Mouse (Mus musculus): ENCODE measurements at regions not wholly inside any gene's neighbourhood (a gene's known extent, or its start where the extent isn't known, plus 50 kb on each side); places are given as distances from the start of the nearest gene placed in this dataset.
A peak's percentile ranks its signal among the peaks of the same experiment; 100 is the strongest.

GRCm38 (mm10) chr3:52158788-52159260, 53.9 kb upstream of the Maml3 start:
- Histone ChIP-seq H3K36me3 (ENCODE audit: control insufficient read depth, insufficient read depth) (no peaks in the 10 kb centered on the region), H3ac (ENCODE audit: control insufficient read depth, insufficient read length, low read depth) (no peak overlapping the region), H3K79me2 (ENCODE audit: control insufficient read depth, insufficient read depth) (no peaks in the 10 kb centered on the region), H3K4me3 (ENCODE audit: insufficient read depth, poor library complexity, severe bottlenecking) (no peak overlapping the region), H3K27me3 (ENCODE audit: control insufficient read depth, insufficient read depth, insufficient read length) (no peaks in the 10 kb centered on the region), H3K79me3 (ENCODE audit: low read depth) (no peaks in the 10 kb centered on the region)
- TF ChIP-seq MAX (IDR thresholded peaks at IDR 0.05) (peak; percentile 61), USF1 (IDR thresholded peaks at IDR 0.05; ENCODE audit: low read depth) (peak; percentile 76), MYOD1 (IDR thresholded peaks at IDR 0.05; ENCODE audit: control insufficient read depth, insufficient read length, low read depth) (peak; percentile 9), CTCF (IDR thresholded peaks at IDR 0.05; ENCODE audit: control insufficient read depth, insufficient read depth, insufficient read length) (no peak), FOSL1 (IDR thresholded peaks at IDR 0.05; ENCODE audit: insufficient read depth, low read length, poor library complexity, severe bottlenecking) (no peak), CEBPB (IDR thresholded peaks at IDR 0.05; ENCODE audit: low read depth) (no peak)

- no peaks in the 10 kb centered on the region for H3K79me3 ChIP-seq (ENCODE audit: low read depth)
- H3K36me3 ChIP-seq (ENCODE audit: control insufficient read depth, insufficient read depth), result no peaks in the 10 kb centered on the region
- H3K27me3 ChIP-seq (ENCODE audit: control insufficient read depth, insufficient read depth, insufficient read length), result no peaks in the 10 kb centered on the region
- H3K4me3 ChIP-seq (ENCODE audit: insufficient read depth, poor library complexity, severe bottlenecking), result no peak overlapping the region
- TF ChIP-seq MAX (IDR thresholded peaks at IDR 0.05) (no peak), MYOG (IDR thresholded peaks at IDR 0.05; ENCODE audit: control insufficient read depth, extremely low read depth, insufficient read length) (no peak), CTCF (IDR thresholded peaks at IDR 0.05; ENCODE audit: control insufficient read depth, insufficient read depth, insufficient read length) (no peak), USF1 (IDR thresholded peaks at IDR 0.05; ENCODE audit: low read depth) (no peak), MYOD1 (IDR thresholded peaks at IDR 0.05; ENCODE audit: control insufficient read depth, insufficient read length, low read depth) (no peak)
- H3K79me2 ChIP-seq (ENCODE audit: control insufficient read depth, insufficient read depth), result no peaks in the 10 kb centered on the region
- no peak overlapping the region for H3ac ChIP-seq (ENCODE audit: control insufficient read depth, insufficient read length, low read depth)
Observed at GRCm38 (mm10) chr3:52161688-52162087, 56.8 kb upstream of the Maml3 start.

GRCm38 (mm10) chr3:52163990-52164389, 59.1 kb upstream of the Maml3 start:
- H3ac ChIP-seq (ENCODE audit: control insufficient read depth, insufficient read length, low read depth), result no peak overlapping the region
- no peak overlapping the region for H3K4me3 ChIP-seq (ENCODE audit: insufficient read depth, poor library complexity, severe bottlenecking)
- H3K79me3 ChIP-seq (ENCODE audit: low read depth), result no peaks in the 10 kb centered on the region
- no peaks in the 10 kb centered on the region for H3K27me3 ChIP-seq (ENCODE audit: control insufficient read depth, insufficient read depth, insufficient read length)
- TF ChIP-seq MYOG (IDR thresholded peaks at IDR 0.05; ENCODE audit: control insufficient read depth, extremely low read depth, insufficient read length), result no peak
- no peak for TF ChIP-seq CEBPB (IDR thresholded peaks at IDR 0.05; ENCODE audit: low read depth)
- no peak for TF ChIP-seq FOSL1 (IDR thresholded peaks at IDR 0.05; ENCODE audit: insufficient read depth, low read length, poor library complexity, severe bottlenecking)
- no peak for TF ChIP-seq CTCF (IDR thresholded peaks at IDR 0.05; ENCODE audit: control insufficient read depth, insufficient read depth, insufficient read length)
- no peak for TF ChIP-seq USF1 (IDR thresholded peaks at IDR 0.05; ENCODE audit: low read depth)
- no peak for TF ChIP-seq MYOD1 (IDR thresholded peaks at IDR 0.05; ENCODE audit: control insufficient read depth, insufficient read length, low read depth)
- TF ChIP-seq MAX (IDR thresholded peaks at IDR 0.05), result no peak
- no peaks in the 10 kb centered on the region for H3K36me3 ChIP-seq (ENCODE audit: control insufficient read depth, insufficient read depth)
- H3K79me2 ChIP-seq (ENCODE audit: control insufficient read depth, insufficient read depth), result no peaks in the 10 kb centered on the region

GRCm38 (mm10) chr3:52167420-52167819, 62.5 kb upstream of the Maml3 start:
- Histone ChIP-seq H3ac (ENCODE audit: control insufficient read depth, insufficient read length, low read depth) (no peak overlapping the region), H3K36me3 (ENCODE audit: control insufficient read depth, insufficient read depth) (no peaks in the 10 kb centered on the region), H3K79me2 (ENCODE audit: control insufficient read depth, insufficient read depth) (no peaks in the 10 kb centered on the region), H3K4me3 (ENCODE audit: insufficient read depth, poor library complexity, severe bottlenecking) (no peak overlapping the region), H3K27me3 (ENCODE audit: control insufficient read depth, insufficient read depth, insufficient read length) (no peaks in the 10 kb centered on the region), H3K79me3 (ENCODE audit: low read depth) (no peaks in the 10 kb centered on the region)
- TF ChIP-seq CEBPB (IDR thresholded peaks at IDR 0.05; ENCODE audit: low read depth) (no peak), FOSL1 (IDR thresholded peaks at IDR 0.05; ENCODE audit: insufficient read depth, low read length, poor library complexity, severe bottlenecking) (no peak), CTCF (IDR thresholded peaks at IDR 0.05; ENCODE audit: control insufficient read depth, insufficient read depth, insufficient read length) (no peak), USF1 (IDR thresholded peaks at IDR 0.05; ENCODE audit: low read depth) (no peak), MYOG (IDR thresholded peaks at IDR 0.05; ENCODE audit: control insufficient read depth, extremely low read depth, insufficient read length) (no peak), MYOD1 (IDR thresholded peaks at IDR 0.05; ENCODE audit: control insufficient read depth, insufficient read length, low read depth) (no peak), MAX (IDR thresholded peaks at IDR 0.05) (no peak)

DNA sequence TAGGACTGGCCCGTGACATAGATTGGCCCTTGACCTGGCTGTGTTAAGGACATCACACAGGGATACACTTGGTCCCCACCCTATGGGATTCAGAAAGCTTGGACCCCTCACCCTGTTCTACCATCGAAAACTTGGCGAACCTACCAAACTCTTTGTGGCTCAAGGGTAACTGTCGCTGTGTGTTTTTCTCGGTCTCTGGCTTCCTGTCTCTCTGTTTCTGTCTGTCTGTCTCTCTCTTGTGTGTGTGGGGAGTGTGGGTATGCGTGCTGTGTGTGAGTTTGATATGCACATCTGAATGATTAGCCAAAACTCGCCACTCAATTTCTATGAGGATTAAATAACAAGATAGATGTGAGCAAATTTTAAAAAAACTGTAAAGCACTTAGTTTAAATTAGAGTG, 66.0 kb upstream of the Maml3 start:
- H3K27me3 ChIP-seq (ENCODE audit: control insufficient read depth, insufficient read depth, insufficient read length), result no peaks in the 10 kb centered on the region
- H3K4me3 ChIP-seq (ENCODE audit: insufficient read depth, poor library complexity, severe bottlenecking), result no peak overlapping the region
- H3K79me2 ChIP-seq (ENCODE audit: control insufficient read depth, insufficient read depth), result no peaks in the 10 kb centered on the region
- no peak overlapping the region for H3ac ChIP-seq (ENCODE audit: control insufficient read depth, insufficient read length, low read depth)
- TF ChIP-seq MYOD1 (IDR thresholded peaks at IDR 0.05; ENCODE audit: control insufficient read depth, insufficient read length, low read depth) (no peak), USF1 (IDR thresholded peaks at IDR 0.05; ENCODE audit: low read depth) (no peak), FOSL1 (IDR thresholded peaks at IDR 0.05; ENCODE audit: insufficient read depth, low read length, poor library complexity, severe bottlenecking) (no peak), MAX (IDR thresholded peaks at IDR 0.05) (no peak), CEBPB (IDR thresholded peaks at IDR 0.05; ENCODE audit: low read depth) (no peak), MYOG (IDR thresholded peaks at IDR 0.05; ENCODE audit: control insufficient read depth, extremely low read depth, insufficient read length) (no peak), CTCF (IDR thresholded peaks at IDR 0.05; ENCODE audit: control insufficient read depth, insufficient read depth, insufficient read length) (no peak)
- H3K79me3 ChIP-seq (ENCODE audit: low read depth), result no peaks in the 10 kb centered on the region
- no peaks in the 10 kb centered on the region for H3K36me3 ChIP-seq (ENCODE audit: control insufficient read depth, insufficient read depth)

- no peaks in the 10 kb centered on the region for H3K79me2 ChIP-seq (ENCODE audit: control insufficient read depth, insufficient read depth)
- no peaks in the 10 kb centered on the region for H3K79me3 ChIP-seq (ENCODE audit: low read depth)
- H3K27me3 ChIP-seq (ENCODE audit: control insufficient read depth, insufficient read depth, insufficient read length), result no peaks in the 10 kb centered on the region
- H3K36me3 ChIP-seq (ENCODE audit: control insufficient read depth, insufficient read depth), result no peaks in the 10 kb centered on the region
- no peak for TF ChIP-seq CTCF (IDR thresholded peaks at IDR 0.05; ENCODE audit: control insufficient read depth, insufficient read depth, insufficient read length)
- no peak for TF ChIP-seq MYOG (IDR thresholded peaks at IDR 0.05; ENCODE audit: control insufficient read depth, extremely low read depth, insufficient read length)
- no peak for TF ChIP-seq CEBPB (IDR thresholded peaks at IDR 0.05; ENCODE audit: low read depth)
- no peak for TF ChIP-seq MAX (IDR thresholded peaks at IDR 0.05)
- TF ChIP-seq MYOD1 (IDR thresholded peaks at IDR 0.05; ENCODE audit: control insufficient read depth, insufficient read length, low read depth), result no peak
- no peak for TF ChIP-seq USF1 (IDR thresholded peaks at IDR 0.05; ENCODE audit: low read depth)
- TF ChIP-seq FOSL1 (IDR thresholded peaks at IDR 0.05; ENCODE audit: insufficient read depth, low read length, poor library complexity, severe bottlenecking), result no peak
- H3K4me3 ChIP-seq (ENCODE audit: insufficient read depth, poor library complexity, severe bottlenecking), result no peak overlapping the region
- no peak overlapping the region for H3ac ChIP-seq (ENCODE audit: control insufficient read depth, insufficient read length, low read depth)
Observed at GRCm38 (mm10) chr3:52171303-52171702, 66.4 kb upstream of the Maml3 start.

Measured in C2C12 (cell line).